Mouse (Mus musculus): ENCODE data around the gene Calr3.

Gene Calr3

DNA sequence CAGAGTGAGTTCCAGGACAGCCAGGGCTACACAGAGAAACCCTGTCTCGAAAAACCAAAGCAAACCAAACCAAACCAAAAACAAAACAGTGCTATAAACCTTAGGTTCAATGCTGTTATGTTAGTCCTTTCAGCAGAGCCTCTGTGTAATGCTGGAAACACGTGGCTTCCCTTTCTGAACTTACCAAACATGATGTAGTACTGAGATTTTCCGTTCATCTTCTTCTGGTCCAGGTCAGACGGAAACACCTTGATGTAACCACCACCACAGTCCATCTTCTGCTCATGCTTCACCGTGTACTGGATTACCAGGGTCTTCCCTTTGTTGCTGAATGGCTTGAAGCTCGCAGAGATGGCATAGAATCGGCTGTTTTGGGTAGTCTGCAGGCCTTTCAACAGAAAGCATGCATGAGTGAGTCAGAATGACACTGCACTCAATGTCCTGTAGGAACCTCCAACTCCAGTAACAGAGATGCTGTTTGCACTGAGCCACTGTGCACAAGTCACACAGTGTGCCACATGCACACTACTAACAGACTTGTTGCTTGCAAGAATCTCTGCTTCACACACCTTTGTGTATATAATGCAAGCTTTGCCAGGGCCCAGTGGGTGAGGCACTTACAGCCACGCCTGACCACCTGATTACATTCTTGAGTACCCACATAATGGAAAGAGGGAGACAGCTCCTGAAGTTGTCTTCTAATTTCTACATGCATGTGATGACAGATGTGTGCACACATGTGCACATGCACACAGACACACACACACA is 5.2 kb downstream of the Calr3 start:
- DNase-seq (ENCODE audit: low read depth, low spot score), result no peak

DNA sequence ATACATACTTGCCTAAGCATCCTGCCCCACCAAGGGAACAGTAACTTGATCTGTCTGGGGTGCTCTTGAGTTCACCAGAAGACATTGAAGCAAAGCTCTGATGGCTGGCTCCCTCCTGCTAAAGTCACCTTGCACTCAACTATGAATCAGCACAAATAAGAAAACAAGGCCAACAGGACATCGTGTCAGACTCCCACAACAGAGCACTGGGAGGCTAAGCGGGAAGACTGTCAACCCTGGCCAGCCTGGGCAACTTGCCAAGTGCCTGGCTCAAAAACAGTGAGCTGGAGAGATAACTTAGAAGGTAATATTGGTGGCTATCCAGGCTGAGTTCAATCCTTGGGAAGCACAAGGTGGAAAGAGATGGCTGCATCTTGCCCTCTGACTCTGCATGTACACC is 8.7 kb downstream of the Calr3 start:
- peak; percentile 49 for DNase-seq (ENCODE audit: low read depth, low spot score)

DNA sequence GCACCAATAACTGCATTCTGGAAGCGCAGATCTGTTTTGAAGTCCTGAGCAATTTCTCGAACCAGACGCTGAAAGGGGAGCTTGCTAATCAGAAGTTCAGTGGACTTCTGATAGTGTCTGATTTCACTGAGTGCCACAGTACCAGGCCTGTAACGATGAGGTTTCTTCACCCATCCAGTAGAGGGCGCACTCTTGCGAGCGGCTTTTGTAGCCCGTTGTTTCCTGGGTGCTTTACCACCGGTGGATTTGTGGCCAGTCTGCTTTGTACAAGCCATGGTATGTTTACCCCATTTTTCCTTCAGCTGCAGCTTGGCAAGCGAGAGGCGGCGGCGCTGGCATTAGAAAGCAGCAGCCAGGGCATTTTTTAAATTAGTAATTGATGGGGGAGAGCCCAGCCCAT is 14.0 kb downstream of the Calr3 start:
- peak; percentile 67 for DNase-seq (ENCODE audit: low read depth, low spot score)

DNA sequence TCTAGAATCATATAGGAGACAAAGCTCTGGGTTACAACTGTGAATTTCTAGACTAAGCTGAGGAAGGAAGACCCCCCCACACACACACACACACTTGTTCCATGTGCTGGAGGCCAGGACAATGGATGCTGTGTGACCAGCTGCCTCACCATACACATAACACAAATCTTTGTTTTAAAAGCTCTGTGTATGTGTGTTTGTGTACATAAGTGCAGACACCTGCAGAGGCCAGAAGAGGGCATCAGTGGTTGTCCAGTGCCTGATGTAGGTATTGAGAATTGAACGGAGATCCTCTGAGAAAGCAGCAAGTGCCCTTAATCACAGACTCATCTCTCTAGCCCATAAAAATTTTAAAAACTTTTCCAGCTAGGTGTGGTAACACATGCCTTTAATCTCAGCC is 20.7 kb downstream of the Calr3 start:
- DNase-seq (ENCODE audit: low read depth, low spot score), result peak; percentile 76

DNA sequence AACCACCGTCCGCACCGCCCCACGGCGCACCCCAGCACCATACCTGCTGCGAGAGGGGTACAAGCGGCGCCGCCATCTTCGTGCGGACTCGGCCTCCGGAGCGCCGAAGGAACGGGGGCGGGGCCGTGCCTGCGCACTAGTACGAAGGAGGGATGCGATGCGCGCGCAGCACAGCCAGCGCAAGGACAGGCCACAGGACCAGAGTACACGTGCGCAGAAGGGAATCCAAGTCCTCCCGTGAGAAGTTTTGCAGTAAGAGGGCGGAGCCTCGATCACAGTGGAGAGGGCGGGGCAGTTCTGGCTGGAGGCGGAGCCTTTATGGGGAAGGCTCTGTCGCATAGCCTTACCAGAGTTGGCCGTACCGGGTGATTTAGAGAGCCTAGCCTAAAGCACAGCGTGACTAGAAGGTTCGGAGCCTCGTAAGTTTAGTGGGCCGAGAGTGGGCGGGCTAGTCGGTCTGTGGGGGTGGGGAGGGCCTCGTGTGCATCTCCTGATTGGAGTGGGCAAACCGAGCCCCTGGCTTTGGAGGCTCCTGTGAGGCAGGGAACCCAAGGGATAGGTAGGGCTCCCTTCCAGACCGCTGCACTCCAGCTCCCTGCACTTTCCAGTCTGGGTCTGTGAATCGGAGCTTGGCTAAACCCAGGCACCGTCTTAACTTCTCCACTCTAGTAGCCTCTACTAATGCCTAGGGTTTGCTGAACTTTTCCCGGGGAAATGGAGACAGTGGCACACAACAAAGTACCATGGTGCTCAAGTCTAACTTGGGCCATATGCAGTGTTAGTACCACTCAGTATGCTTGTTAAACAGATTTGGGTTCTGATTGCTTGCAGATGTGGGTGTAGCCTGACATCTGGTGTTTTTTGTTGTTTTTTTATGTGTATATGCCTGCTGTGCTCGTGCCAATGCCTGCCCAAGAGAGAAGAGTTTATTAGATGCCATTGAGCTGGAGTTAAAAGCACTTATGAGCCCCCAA is 22.0 kb downstream of the Calr3 start, which contains the start of gene Eps15l1:
Gene Eps15l1 (minus strand): TSS at position 99 of the 974 bp plus-strand sequence.
- peak; percentile 100 for DNase-seq (ENCODE audit: low read depth, low spot score)

DNA sequence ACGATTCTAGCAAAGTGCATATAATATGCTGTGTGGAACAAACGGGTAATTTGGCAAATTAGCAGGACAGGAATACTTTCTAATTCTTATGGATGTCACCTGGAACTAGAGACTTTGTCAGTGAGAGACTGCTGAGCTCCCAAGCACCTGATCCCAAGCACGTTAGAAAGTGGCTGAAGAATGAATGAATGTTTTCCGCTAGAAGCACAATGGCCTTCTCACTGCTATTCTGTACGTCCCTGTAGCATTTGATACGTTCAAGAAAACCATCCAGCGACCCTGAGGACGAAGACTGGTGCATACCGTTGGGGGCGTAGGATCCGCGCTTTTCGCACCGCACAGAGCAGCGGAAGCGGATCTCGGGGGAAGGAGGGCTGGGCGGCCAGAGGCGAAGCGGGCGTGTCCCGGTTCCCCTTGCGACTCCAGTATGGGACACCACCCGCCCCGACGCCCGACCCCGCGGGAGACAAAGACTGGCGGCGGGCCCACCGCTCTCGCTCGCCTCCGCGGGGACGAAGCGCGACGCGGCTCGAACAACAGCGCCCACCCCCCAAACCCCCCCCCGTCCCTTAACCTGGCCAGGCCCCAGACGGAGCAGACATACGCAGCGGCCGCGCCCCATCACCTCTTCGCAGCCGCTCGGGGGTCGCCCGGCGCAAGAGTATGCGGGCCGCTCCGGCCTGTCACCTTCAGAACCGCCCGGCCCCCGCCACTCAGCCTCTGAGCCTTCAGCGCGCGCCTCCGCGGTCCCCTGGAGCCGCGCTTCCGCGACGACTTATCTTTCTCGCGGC is 22.9 kb downstream of the Calr3 start:
- peak; percentile 72 for DNase-seq (ENCODE audit: low read depth, low spot score)

DNA sequence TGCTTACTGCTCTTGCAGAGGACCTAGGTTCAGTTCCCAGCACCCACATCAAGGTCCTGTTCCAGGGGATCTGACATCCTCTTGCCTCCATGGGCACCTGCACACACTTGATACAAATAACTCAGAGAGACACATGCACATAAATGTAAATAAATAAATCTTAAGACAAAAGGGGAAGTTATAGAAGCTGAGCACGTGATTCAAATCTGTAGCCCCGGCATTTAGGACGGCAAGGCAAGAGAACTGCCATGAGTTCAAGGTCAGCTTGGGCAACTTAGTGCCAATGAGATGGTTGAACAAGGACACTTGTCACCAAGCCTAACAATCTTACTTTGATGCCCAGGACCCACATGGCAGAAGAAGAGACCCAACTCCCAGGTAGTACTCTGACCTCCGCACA is 25.6 kb downstream of the Calr3 start:
- no peak for DNase-seq (ENCODE audit: low read depth, low spot score)

DNA sequence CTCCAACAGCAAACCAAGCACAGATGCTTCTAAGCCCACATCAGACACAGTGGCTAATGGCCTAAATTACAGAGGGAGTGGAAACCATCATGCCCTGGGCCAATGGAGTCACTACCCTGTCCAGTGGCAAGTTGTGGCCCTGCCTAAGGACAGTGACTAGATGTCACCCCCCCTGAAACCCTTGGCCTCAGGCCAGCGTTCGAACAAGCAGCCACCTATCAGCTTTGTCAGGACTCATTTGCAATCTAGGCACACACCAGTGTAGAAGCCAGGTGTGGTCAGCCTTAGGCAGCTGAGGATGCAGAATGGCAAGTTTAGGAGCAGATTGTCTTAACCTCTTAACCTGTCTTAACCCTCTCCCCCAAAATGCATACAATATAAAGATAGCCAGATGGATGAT is 28.4 kb downstream of the Calr3 start:
- no peak for DNase-seq (ENCODE audit: low read depth, low spot score)

DNA sequence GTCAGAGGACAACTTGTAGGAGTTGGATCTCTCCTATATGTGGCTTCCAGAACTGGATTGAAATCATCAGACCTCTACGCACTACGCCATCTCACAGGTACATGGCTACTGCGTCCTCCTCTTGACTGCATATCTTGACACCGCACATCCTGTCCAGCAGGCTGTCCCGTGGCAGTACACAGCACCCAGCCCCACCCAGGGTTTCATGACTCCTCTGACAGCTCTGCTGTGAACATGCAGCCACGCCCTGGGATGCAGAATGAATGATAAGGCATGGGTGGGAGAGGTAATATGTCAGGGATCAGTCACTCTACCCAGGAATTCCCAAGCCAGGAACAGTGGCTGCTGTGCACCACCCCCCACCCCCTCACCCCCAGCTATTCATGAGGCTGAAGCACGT is 29.8 kb downstream of the Calr3 start:
- DNase-seq (ENCODE audit: low read depth, low spot score), result no peak

DNA sequence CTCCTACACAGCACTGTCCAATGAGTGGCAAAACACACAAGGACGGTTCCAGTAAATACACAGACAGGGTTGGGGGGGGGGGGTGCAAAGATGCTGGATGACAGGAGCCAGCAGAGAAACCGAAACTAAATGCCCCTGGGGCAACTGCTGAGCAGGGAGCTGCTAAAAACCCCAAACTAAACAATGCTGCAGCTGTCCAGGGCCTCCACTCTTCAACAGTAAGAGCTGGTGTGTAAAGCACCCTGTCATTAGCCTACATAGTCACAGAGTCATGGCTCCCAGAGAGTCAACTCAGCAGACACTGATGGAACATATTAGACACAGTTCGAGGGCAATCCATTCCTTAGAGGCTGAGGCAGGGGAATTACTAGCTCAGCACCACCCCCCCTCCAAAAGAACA is 34.2 kb downstream of the Calr3 start:
- no peak for DNase-seq (ENCODE audit: low read depth, low spot score)

DNA sequence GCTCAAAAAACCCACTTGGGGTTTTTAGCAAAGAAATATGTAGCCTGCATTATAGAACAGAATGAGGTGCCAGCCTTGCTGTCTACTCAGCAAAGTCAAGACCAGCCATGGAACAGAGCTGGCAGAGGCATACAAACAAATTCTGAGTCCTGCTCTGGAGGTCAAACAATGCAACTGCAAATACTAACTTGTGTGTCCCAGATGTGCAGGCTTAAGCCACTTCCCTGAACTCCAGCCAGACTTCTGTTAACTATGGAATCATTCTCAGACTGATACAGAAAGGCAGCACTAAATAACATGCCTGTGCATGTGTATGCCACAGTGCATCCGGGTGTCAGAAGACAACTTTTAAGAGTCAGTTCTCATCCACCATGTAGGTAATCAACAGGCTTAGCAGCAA is 35.8 kb downstream of the Calr3 start:
- DNase-seq (ENCODE audit: low read depth, low spot score), result no peak

DNA sequence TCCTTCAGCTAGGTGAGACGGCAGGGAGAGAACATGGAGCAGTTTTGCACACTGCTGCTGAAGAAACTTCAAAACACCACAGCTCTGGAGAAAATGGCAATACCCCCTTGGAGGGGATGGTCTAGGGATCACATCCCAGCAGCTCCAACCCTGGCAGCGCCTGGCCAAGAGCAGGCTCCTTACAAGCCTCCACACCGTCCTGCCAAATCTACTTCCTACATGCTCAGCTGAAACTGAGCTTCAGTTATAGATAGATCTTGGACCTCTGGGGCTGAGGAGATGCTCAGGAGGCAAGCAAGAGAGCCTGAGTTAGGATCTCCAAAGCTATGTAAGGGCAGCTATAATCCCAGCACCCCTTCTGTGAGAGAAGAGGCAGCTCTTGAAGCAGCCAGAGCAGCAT is 40.7 kb downstream of the Calr3 start:
- no peak for DNase-seq (ENCODE audit: low read depth, low spot score)

DNA sequence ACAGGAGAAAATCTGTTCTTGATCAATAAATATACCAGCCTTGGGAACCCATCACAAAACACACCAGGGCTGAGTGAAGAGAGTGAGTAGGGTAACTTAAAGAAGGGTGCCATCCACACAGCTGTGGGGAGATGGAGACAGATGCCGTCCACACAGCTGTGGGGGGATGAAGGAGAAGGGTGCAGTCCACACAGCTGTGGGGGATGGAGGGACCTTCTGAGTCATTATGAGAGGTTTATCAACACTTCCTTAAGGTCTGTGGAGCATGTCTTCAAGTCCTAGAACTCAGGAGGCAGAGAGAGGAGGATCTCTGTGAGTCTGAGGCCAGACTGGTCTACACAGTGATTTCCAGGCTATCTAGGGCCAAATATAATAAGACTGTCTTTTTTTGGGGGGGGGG is 42.3 kb downstream of the Calr3 start:
- DNase-seq (ENCODE audit: low read depth, low spot score), result no peak

DNA sequence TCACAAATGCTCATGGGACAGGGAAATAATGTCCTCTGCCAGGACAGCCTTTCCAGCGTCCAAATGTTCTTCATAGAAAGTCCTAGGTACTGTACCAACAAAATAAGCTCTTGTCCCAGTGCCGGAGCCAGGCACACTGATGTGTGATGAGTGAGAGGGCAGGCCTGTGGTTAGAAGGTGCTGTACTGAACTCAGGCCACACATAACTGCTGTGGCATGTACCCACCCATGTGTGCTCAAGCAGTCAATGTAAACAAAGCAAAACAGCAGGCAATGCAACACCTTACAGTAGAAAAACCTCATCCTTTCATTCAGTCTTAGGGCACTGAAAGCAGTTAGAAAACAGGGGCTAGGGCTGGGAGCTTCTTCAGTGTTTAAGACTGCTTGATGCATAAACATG is 57.9 kb downstream of the Calr3 start:
- DNase-seq (ENCODE audit: low read depth, low spot score), result no peak

DNA sequence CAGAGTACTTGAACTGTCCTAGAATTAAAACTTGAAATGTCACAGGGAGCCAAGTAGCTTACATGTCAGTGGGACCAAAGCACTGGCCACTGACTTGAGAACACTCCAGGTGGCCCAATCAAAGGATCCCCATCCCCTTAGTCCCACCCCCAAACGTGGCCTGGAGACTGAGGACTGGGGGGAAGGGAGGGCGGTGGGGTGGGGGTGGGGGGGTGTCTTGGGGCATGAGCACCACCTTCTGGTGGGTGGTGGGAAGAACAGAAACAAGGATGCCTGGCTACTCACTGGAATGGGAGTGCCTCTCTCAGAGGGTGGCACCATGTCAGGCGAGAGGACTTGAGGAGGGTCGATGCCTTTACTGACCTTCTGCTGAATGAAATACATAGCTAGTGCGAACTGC is 61.3 kb downstream of the Calr3 start:
- DNase-seq (ENCODE audit: low read depth, low spot score), result peak; percentile 65

DNA sequence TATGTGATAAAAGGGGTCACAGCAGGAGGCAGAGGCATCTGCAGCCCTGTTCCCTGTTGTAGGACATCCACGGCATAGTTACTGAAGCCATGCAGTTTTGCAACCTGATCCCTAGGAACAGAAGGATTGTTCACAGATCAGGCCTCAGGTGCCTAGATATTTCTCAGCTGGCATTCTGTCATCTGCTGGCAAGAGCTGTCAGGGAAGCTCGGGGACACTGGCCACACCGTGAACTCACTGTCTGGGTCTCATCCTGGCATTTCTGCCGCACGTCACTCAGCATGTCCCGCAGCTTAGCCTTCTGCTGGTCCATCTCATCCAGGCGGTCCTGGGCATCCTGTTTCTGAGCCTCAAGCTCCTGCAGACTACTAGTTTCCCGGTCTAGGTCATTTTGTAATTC is 63.0 kb downstream of the Calr3 start:
- DNase-seq (ENCODE audit: low read depth, low spot score), result no peak

DNA sequence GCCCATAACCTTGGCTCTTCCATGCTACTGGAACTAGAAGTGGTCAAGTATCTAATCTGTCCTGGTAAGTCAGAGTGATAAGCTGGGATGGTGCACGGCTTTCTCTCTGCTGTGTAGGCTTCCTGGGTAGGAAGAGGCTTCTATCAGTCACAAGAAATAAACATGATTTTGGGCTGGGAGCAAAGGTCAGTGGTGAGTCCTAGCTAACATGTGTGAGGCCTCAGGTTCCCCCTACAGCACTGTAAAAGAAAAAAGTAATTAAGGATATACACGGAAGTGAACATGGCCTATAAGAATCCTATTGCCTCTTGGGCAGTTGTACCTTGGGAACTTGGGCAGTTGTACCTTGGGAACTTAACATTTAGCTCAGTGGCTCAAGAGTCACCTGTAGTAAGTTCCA is 66.8 kb downstream of the Calr3 start:
- no peak for DNase-seq (ENCODE audit: low read depth, low spot score)

DNA sequence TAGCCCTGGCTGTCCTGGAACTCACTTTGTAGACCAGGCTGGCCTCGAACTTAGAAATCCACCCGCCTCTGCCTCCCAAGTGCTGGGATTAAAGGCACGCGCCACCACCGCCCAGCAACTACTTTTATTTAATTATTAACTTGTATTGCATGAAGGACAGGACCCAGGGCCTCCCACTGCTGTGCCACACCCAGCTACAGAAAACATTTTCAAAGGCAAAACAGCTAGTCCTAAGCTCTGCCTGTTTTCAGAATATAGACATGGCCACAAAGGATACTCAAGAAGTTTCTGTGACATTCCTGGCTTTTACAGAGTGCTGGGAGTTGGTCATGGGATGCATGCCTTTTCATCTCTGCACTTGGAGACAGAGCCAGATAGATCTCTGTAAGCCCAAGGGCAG is 67.4 kb downstream of the Calr3 start:
- DNase-seq (ENCODE audit: low read depth, low spot score), result no peak

DNA sequence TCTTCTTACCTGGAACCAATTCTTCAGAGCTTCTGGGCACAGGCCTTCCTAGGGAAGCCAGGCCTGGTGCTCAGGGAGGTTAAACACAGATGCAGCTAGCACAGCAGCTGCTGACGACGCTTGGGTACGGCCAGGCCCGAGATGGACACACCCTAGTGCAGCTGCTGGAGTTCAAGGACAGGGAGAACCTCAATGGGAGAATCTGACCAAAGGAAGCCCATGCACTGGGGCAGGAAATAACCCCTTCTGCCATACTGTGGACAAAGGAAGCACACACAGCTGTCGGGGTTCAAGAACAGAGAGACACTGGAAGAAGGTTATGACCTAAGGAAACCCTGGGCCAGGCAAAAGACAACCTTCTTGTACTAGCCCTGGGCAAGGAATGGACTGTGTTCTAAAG is 68.5 kb downstream of the Calr3 start:
- peak; percentile 43 for DNase-seq (ENCODE audit: low read depth, low spot score)
